Mouse (Mus musculus) C2C12 (cell line): Measurements from ENCODE around the gene Edem3. TPM values are rescaled to one million over a fixed set of nuclear protein-coding genes. Genes with fewer than 3 reads are reported as not detected.

Experiments used
- H3K27me3 ChIP-seq: one replicate; pipeline ENCODE4 v1.6.1; 2011; ENCODE audit not compliant: control insufficient read depth, insufficient read depth, insufficient read length
- H3K36me3 ChIP-seq: one replicate; pipeline ENCODE4 v1.6.1; 2011; ENCODE audit not compliant: control insufficient read depth, insufficient read depth
- H3K4me3 ChIP-seq: one replicate; pipeline ENCODE4 v1.5.1; 2011; ENCODE audit warnings: mild to moderate bottlenecking, control low read depth; ENCODE audit not compliant: poor library complexity, insufficient read depth, severe bottlenecking
- H3K79me2 ChIP-seq: one replicate; pipeline ENCODE4 v1.6.1; 2011; ENCODE audit not compliant: control insufficient read depth, insufficient read depth
- H3K79me3 ChIP-seq: one replicate; pipeline ENCODE4 v1.6.1; 2011; ENCODE audit warnings: low read depth, control low read depth
- H3ac ChIP-seq: one replicate; pipeline ENCODE3; 2011; ENCODE audit warnings: low read depth; ENCODE audit not compliant: control insufficient read depth, insufficient read length
- CEBPB ChIP-seq: IDR thresholded peaks from one replicate; pipeline ENCODE4 v1.6.1; 2011; ENCODE audit warnings: low read depth, mild to moderate bottlenecking, control low read depth, moderate library complexity
- CTCF ChIP-seq: IDR thresholded peaks from one replicate; pipeline ENCODE4 v1.5.1; 2011; ENCODE audit not compliant: control insufficient read depth, insufficient read depth, insufficient read length
- FOSL1 ChIP-seq: IDR thresholded peaks from one replicate; pipeline ENCODE4 v1.8.0; 2011; ENCODE audit warnings: mild to moderate bottlenecking, low read length; ENCODE audit not compliant: poor library complexity, insufficient read depth, severe bottlenecking
- MAX ChIP-seq: IDR thresholded peaks from one replicate; pipeline ENCODE4 v1.6.1; 2011; ENCODE audit warnings: mild to moderate bottlenecking, control low read depth
- MYOD1 ChIP-seq: IDR thresholded peaks from one replicate; pipeline ENCODE4 v1.6.1; 2011; ENCODE audit warnings: low read depth; ENCODE audit not compliant: control insufficient read depth, insufficient read length
- MYOG ChIP-seq: IDR thresholded peaks from one replicate; pipeline ENCODE4 v1.6.1; 2011; ENCODE audit not compliant: control insufficient read depth, insufficient read length; ENCODE audit errors: extremely low read depth
- USF1 ChIP-seq: IDR thresholded peaks from one replicate; pipeline ENCODE4 v1.6.1; 2011; ENCODE audit warnings: low read depth, mild to moderate bottlenecking, control low read depth, moderate library complexity
- polyA plus RNA-seq: library from polyadenylated mRNA; unstranded; fragments of >200 nt; fragmentation: generic; extraction: Trizol; gene quantifications from one replicate; pipeline ENCODE4 v1.2.1, GENCODE M21; 2012; ENCODE audit warnings: missing spikeins

Gene Edem3
- polyA plus RNA-seq, 1 experiment, result 4.1 TPM

GRCm38 (mm10) chr1:151710424-151711055 lies 44.6 kb upstream of the Edem3 start:
- Histone ChIP-seq H3K36me3 (no peaks in the 10 kb centered on the region), H3K27me3 (no peaks in the 10 kb centered on the region), H3K79me3 (no peaks in the 10 kb centered on the region), H3ac (no peak overlapping the region), H3K4me3 (no peak overlapping the region), H3K79me2 (no peaks in the 10 kb centered on the region)
- TF ChIP-seq CEBPB (no peak), MYOD1 (no peak), MYOG (no peak), CTCF (no peak), USF1 (no peak)

- no peak overlapping the region for H3ac ChIP-seq
- H3K36me3 ChIP-seq, result no peaks in the 10 kb centered on the region
- H3K79me2 ChIP-seq, result no peaks in the 10 kb centered on the region
- no peak for TF ChIP-seq USF1
- no peak for TF ChIP-seq CEBPB
- no peak for TF ChIP-seq MYOD1
- TF ChIP-seq CTCF, result no peak
- no peak for TF ChIP-seq MYOG
- TF ChIP-seq FOSL1, result no peak
- no peak for TF ChIP-seq MAX
- no peak overlapping the region for H3K4me3 ChIP-seq
- no peaks in the 10 kb centered on the region for H3K27me3 ChIP-seq
- no peaks in the 10 kb centered on the region for H3K79me3 ChIP-seq
These were observed 44.1 kb upstream of the Edem3 start for GRCm38 (mm10) chr1:151711062-151711461.

- Histone ChIP-seq H3K79me3 (no peaks in the 10 kb centered on the region), H3K79me2 (no peaks in the 10 kb centered on the region), H3K27me3 (no peaks in the 10 kb centered on the region), H3K36me3 (no peaks in the 10 kb centered on the region), H3ac (no peak overlapping the region), H3K4me3 (no peak overlapping the region)
- no peak for TF ChIP-seq MYOG
- no peak for TF ChIP-seq MAX
- TF ChIP-seq CEBPB, result no peak
- no peak for TF ChIP-seq CTCF
- TF ChIP-seq FOSL1, result no peak
- TF ChIP-seq MYOD1, result no peak
- TF ChIP-seq USF1, result no peak
These were observed 42.5 kb upstream of the Edem3 start for GRCm38 (mm10) chr1:151712664-151713063.

- no peak overlapping the region for H3ac ChIP-seq
These were observed 41.5 kb upstream of the Edem3 start for GRCm38 (mm10) chr1:151713622-151714021.

GRCm38 (mm10) chr1:151716024-151716710 lies 39.0 kb upstream of the Edem3 start:
- H3ac ChIP-seq, result no peak overlapping the region
- H3K36me3 ChIP-seq, result no peaks in the 10 kb centered on the region
- H3K79me3 ChIP-seq, result no peaks in the 10 kb centered on the region
- H3K79me2 ChIP-seq, result no peaks in the 10 kb centered on the region
- H3K4me3 ChIP-seq, result no peak overlapping the region
- no peak for TF ChIP-seq MYOD1
- no peak for TF ChIP-seq CEBPB
- TF ChIP-seq MAX, result no peak
- no peak for TF ChIP-seq CTCF
- TF ChIP-seq MYOG, result no peak
- no peak for TF ChIP-seq FOSL1
- no peak for TF ChIP-seq USF1
- H3K27me3 ChIP-seq, result no peaks in the 10 kb centered on the region

More at GRCm38 (mm10) chr1:151713622-151714021, 41.5 kb upstream of the Edem3 start:
- Histone ChIP-seq H3K79me2 (no peaks in the 10 kb centered on the region), H3K27me3 (no peaks in the 10 kb centered on the region), H3K36me3 (no peaks in the 10 kb centered on the region), H3K79me3 (no peaks in the 10 kb centered on the region), H3K4me3 (no peak overlapping the region)
- TF ChIP-seq CTCF, result no peak
- no peak for TF ChIP-seq USF1
- no peak for TF ChIP-seq MYOG
- TF ChIP-seq MYOD1, result no peak
- no peak for TF ChIP-seq FOSL1
- no peak for TF ChIP-seq CEBPB
- TF ChIP-seq MAX, result no peak
